Mouse (Mus musculus): ENCODE results near the gene Tspan18.

DNA sequence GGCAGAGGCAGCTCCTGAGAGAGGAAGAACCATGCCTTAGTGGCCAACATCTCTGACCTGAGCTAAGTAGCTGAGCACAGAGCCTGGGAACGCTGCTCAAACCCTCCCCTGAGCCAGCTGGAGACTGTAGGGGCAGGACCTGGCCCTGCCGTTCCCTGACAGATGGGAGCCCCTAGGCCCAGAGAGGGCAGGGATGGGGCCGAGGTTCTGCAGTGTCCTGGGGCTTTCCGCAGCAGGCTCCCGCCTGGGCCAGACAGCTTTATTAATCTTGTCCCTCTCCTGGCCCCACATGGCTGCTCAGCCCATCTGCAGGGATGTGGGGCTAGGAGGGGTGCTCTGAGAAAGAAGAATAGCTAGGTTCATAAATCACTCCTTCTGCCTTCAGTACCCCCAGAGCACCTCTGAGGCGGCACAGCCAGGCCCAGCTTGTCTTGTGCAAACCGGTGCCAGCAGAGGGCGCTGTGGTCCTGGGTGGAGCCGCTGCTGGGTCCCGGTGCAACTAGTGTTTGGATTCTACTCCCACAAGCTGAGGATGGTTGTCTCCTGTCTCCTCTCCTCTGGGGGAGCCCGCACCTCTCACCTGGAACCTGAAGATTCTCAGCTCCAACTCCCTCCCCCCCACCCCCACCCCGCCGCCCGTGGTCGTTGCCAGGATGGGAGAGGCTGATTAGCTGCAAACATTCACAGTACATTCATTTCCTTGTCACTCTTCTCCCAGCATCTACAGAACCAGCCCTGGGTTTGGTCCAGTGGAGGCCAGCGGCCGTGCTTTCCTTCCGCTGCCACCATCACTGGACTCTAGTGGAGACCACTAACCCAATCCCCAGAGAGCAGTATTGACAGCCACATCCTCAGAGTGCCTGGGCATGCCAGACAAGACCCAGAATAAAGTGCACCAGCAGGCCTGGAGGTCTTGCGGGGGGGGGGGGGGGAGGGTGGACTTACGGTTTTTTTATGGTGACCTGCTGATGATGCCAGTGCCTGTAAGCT lies 107.4 kb downstream of the Tspan18 start:
- no peak for TF ChIP-seq GATA1 (IDR thresholded peaks at IDR 0.05; ENCODE audit: borderline replicate concordance, low read length)
- no peak for TF ChIP-seq FLI1 (IDR thresholded peaks at IDR 0.05; ENCODE audit: low read length)
